In the genomic region with DNA sequence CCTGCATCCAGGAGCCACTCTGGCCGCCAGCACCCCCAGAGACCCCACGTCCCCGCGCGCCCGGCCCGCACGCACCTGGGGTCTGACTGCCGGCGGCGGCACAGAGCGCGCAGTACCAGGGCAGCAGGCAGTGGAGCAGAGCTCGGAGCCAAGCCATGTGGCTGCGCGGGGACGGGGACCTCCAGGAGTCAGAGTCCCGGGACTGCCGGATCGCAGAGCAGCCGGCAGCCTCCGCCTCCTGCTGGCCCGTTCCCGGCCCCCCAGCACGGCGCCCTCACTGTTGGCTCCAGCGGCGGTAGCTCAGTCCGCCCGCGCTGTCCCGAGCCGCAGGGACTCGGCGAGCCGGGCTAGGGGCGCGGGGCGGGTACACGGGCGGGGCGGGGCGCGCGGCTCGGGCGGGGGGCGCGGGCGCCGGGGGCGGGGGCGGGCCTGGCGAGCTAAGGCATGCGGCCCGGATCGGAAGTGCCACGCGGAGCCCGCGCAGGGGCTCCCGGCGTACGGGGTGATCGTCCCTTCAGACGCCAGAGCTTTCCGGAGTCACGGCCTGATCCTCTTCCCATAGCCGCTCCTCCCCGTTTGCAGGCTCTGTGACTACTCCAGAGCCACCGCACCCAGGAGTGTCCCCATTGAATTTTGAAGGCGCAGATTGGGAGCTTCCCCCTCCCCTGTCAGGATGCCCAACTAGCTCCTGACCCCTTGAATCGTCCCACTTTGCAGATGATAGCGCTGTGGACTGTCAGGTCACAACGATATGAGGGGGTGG, we compare ENCODE assay signal across 8 mouse cellular contexts. TPM values are rescaled to one million over a fixed set of nuclear protein-coding genes. Genes with fewer than 3 reads are reported as not detected.
DNase-seq lines count a peak whose midpoint lies in the region; ATAC-seq and TF ChIP-seq lines count a peak whose summit lies in the region.

Gene Adamts14, minus strand, starts transcription at position 358 of the 763 bp plus-strand sequence.

- no peak for TF ChIP-seq POLR2A in cerebellum, adult 2 months (IDR thresholded peaks at IDR 0.05; ENCODE audit: borderline replicate concordance, insufficient read depth, low read length)

- H3K27ac ChIP-seq in cerebellum, adult 2 months (ENCODE audit: insufficient read depth, low read length) = no peak within 1 kb of the TSS
- no peak within 1 kb of the TSS for H3K27ac ChIP-seq in forebrain, embryonic 11.5 days (ENCODE audit: low read depth, low read length)
- H3K27ac ChIP-seq in hindbrain, embryonic 14.5 days = no peak within 1 kb of the TSS
- H3K27ac ChIP-seq in liver, postnatal 0 days (ENCODE audit: low read depth) = peak within 1 kb of the TSS; percentile 23; the same call in 1 of the 2 replicates
- peak within 1 kb of the TSS; percentile 48 for H3K27ac ChIP-seq in stomach, embryonic 15.5 days

- H3K4me2 ChIP-seq in forebrain, embryonic 11.5 days (ENCODE audit: low read depth, low read length, severe bottlenecking) = peak within 1 kb of the TSS; percentile 96
- peak within 1 kb of the TSS; percentile 91 for H3K4me2 ChIP-seq in hindbrain, embryonic 14.5 days (replicated peaks)
- peak within 1 kb of the TSS; percentile 84 for H3K4me2 ChIP-seq in liver, postnatal 0 days (ENCODE audit: low read depth, low read length)
- peak within 1 kb of the TSS; percentile 93 for H3K4me2 ChIP-seq in stomach, embryonic 15.5 days

- no peak for TF ChIP-seq CTCF in cerebellum, adult 2 months (IDR thresholded peaks at IDR 0.05; ENCODE audit: borderline replicate concordance, insufficient read depth, low read depth, low read length)
- TF ChIP-seq CTCF in liver, postnatal 0 days (IDR thresholded peaks at IDR 0.05; ENCODE audit: low read depth) = no peak

- peak; percentile 40 to 43 for DNase-seq in cerebellum, postnatal 14 days
- no peak for DNase-seq in cerebellum, adult 2 months
- DNase-seq in ES-CJ7 (ENCODE audit: low read depth, low spot score) = peak; percentile 39
- peak; percentile 77 for DNase-seq in forebrain, embryonic 11.5 days (ENCODE audit: low spot score)
- DNase-seq in hindbrain, embryonic 14.5 days (ENCODE audit: low spot score) = no peak
- peak; percentile 38 for DNase-seq in liver, postnatal 0 days
- DNase-seq in frontal cortex, adult 2 months (ENCODE audit: extremely low spot score in 1 of 2, low spot score in 1 of 2) = no peak

- H3K36me3 ChIP-seq in forebrain, embryonic 11.5 days (ENCODE audit: control insufficient read depth, insufficient read depth, low read length) = no peaks in the 10 kb centered on the region
- no peaks in the 10 kb centered on the region for H3K36me3 ChIP-seq in hindbrain, embryonic 14.5 days (replicated peaks; ENCODE audit: control insufficient read depth, insufficient read depth)
- no peaks in the 10 kb centered on the region for H3K36me3 ChIP-seq in liver, postnatal 0 days (replicated peaks; ENCODE audit: insufficient read depth, low read length)
- H3K36me3 ChIP-seq in stomach, embryonic 15.5 days = no peaks in the 10 kb centered on the region

- H3K9me3 ChIP-seq in forebrain, embryonic 11.5 days (ENCODE audit: control insufficient read depth, low read length) = no peaks in the 10 kb centered on the region
- no peaks in the 10 kb centered on the region for H3K9me3 ChIP-seq in hindbrain, embryonic 14.5 days (ENCODE audit: control insufficient read depth, low read length)
- H3K9me3 ChIP-seq in liver, postnatal 0 days (ENCODE audit: low read length) = no peaks in the 10 kb centered on the region
- no peaks in the 10 kb centered on the region for H3K9me3 ChIP-seq in stomach, embryonic 15.5 days

- no peak within 1 kb of the TSS for H3K4me3 ChIP-seq in cerebellum, adult 2 months (replicated peaks; ENCODE audit: insufficient read depth, low read depth, low read length)
- H3K4me3 ChIP-seq in forebrain, embryonic 11.5 days (ENCODE audit: low read depth, low read length) = peak within 1 kb of the TSS; percentile 56
- peak within 1 kb of the TSS; percentile 45 for H3K4me3 ChIP-seq in hindbrain, embryonic 14.5 days (replicated peaks; ENCODE audit: low read length)
- peak within 1 kb of the TSS; percentile 41 for H3K4me3 ChIP-seq in liver, postnatal 0 days (ENCODE audit: low read depth, low read length)
- H3K4me3 ChIP-seq in stomach, embryonic 15.5 days (replicated peaks) = peak within 1 kb of the TSS; percentile 55

- peak; percentile 63 for ATAC-seq in forebrain, embryonic 11.5 days (replicated peaks; ENCODE audit: low FRiP score)
- ATAC-seq in hindbrain, embryonic 14.5 days (ENCODE audit: low FRiP score) = peak; percentile 56
- ATAC-seq in liver, postnatal 0 days = peak; percentile 38; the same call in 1 of the 2 replicates
- peak; percentile 36; the same call in 1 of the 2 replicates for ATAC-seq in stomach, embryonic 15.5 days (ENCODE audit: insufficient read depth, low FRiP score, low read depth)

- peak within 1 kb of the TSS; percentile 63 for H3K9ac ChIP-seq in forebrain, embryonic 11.5 days (ENCODE audit: low read length)
- peak within 1 kb of the TSS; percentile 62 for H3K9ac ChIP-seq in hindbrain, embryonic 14.5 days
- peak within 1 kb of the TSS; percentile 27 for H3K9ac ChIP-seq in liver, postnatal 0 days (replicated peaks)
- H3K9ac ChIP-seq in stomach, embryonic 15.5 days = peak within 1 kb of the TSS; percentile 22

- peaks cover 3% of the 10 kb centered on the region; the same call in 1 of the 2 replicates for H3K4me1 ChIP-seq in cerebellum, adult 2 months (ENCODE audit: control insufficient read depth, insufficient read depth, low read length)
- peaks cover 5% of the 10 kb centered on the region; the same call in 1 of the 2 replicates for H3K4me1 ChIP-seq in forebrain, embryonic 11.5 days (replicated peaks; ENCODE audit: control insufficient read depth, insufficient read depth, low read length)
- no peaks in the 10 kb centered on the region for H3K4me1 ChIP-seq in hindbrain, embryonic 14.5 days (replicated peaks; ENCODE audit: control insufficient read depth, insufficient read depth, low read length)
- peaks cover 3% of the 10 kb centered on the region; the same call in 1 of the 2 replicates for H3K4me1 ChIP-seq in liver, postnatal 0 days (ENCODE audit: insufficient read depth)
- H3K4me1 ChIP-seq in stomach, embryonic 15.5 days = peaks cover 13% of the 10 kb centered on the region; the same call in 1 of the 2 replicates

- H3K27me3 ChIP-seq in cerebellum, adult 2 months (ENCODE audit: control insufficient read depth, insufficient read depth, low read length) = no peaks in the 10 kb centered on the region; the same call in 1 of the 2 replicates
- H3K27me3 ChIP-seq in forebrain, embryonic 11.5 days (ENCODE audit: control insufficient read depth, insufficient read depth, low read length) = peaks cover 16% of the 10 kb centered on the region; the same call in 1 of the 2 replicates
- peaks cover 23% of the 10 kb centered on the region for H3K27me3 ChIP-seq in hindbrain, embryonic 14.5 days (ENCODE audit: control insufficient read depth, insufficient read depth, low read length)
- peaks cover 11% of the 10 kb centered on the region; the same call in 1 of the 2 replicates for H3K27me3 ChIP-seq in liver, postnatal 0 days (ENCODE audit: insufficient read depth, low read length)
- H3K27me3 ChIP-seq in stomach, embryonic 15.5 days (replicated peaks) = peaks cover 10% of the 10 kb centered on the region; the same call in 1 of the 2 replicates

- WGBS in cerebellum, adult 2 months = 3% methylated on average over 49 of the region's 75 CpGs
- under 1% methylated on average over 48 of the region's 75 CpGs for WGBS in forebrain, embryonic 11.5 days
- under 1% methylated on average over 68 of the region's 75 CpGs for WGBS in hindbrain, embryonic 14.5 days
- WGBS in liver, postnatal 0 days (ENCODE audit: insufficient replicate concordance) = 4% methylated on average over 44 of the region's 75 CpGs
- WGBS in stomach, embryonic 15.5 days = under 1% methylated on average over 59 of the region's 75 CpGs

- TF ChIP-seq EP300 in liver, postnatal 0 days (IDR thresholded peaks at IDR 0.05; ENCODE audit: low read depth) = no peak

RNA-seq across cellular contexts. Expression of gene Adamts14, which starts in this region (rescaled TPM):
- 0.23 and 0.30 TPM in 2 replicates for polyA plus RNA-seq in cerebellum, adult 2 months (2012; rRNA removed)
- 0.56 and 0.60 TPM in 2 replicates for polyA plus RNA-seq in forebrain, embryonic 11.5 days (2014; fragmentation: Nextera tagmentation; extraction: Ambion mirVana)
- polyA plus RNA-seq in hindbrain, embryonic 14.5 days (2014; fragmentation: Nextera tagmentation; extraction: Ambion mirVana) = 0.27 and 0.36 TPM in 2 replicates
- polyA plus RNA-seq in liver, postnatal 0 days (2015; fragmentation: Nextera tagmentation; extraction: Ambion mirVana) = 0.39 and 0.46 TPM in 2 replicates
- 1.0 and 1.2 TPM in 2 replicates for polyA plus RNA-seq in stomach, embryonic 15.5 days (2015; fragmentation: Nextera tagmentation; extraction: Ambion mirVana)
- 0.38 and 0.50 TPM in 2 replicates for polyA plus RNA-seq in frontal cortex, adult 2 months (2012; rRNA removed)

Comparison
In these comparisons a context has a peak if more than half of its experiments do, and no peak if none do; other contexts are left out.
1. DNase-seq: peak in cerebellum, postnatal 14 days (2 of 2) and ES-CJ7 (single experiment); none in cerebellum, adult 2 months (0 of 2), hindbrain, embryonic 14.5 days (single experiment) and frontal cortex, adult 2 months (0 of 2).
2. Peak in DNase-seq, ATAC-seq, H3K4me3 ChIP-seq, H3K9ac ChIP-seq and H3K4me2 ChIP-seq in forebrain, embryonic 11.5 days; RNA of the gene not detected or under 1 TPM.
3. Peak in ATAC-seq, H3K4me3 ChIP-seq, H3K9ac ChIP-seq and H3K4me2 ChIP-seq in hindbrain, embryonic 14.5 days; RNA of the gene not detected or under 1 TPM.
4. Peak in DNase-seq, ATAC-seq, H3K4me3 ChIP-seq, H3K27ac ChIP-seq, H3K9ac ChIP-seq and H3K4me2 ChIP-seq in liver, postnatal 0 days; RNA of the gene not detected or under 1 TPM.
5. Peak in every context shown above with its lines, with median percentiles within 50 percentile points of each other: ATAC-seq, H3K4me2 ChIP-seq and H3K9ac ChIP-seq.